Mouse (Mus musculus) gastrocnemius, postnatal 4 days (tissue): ENCODE measurements at regions not wholly inside any gene's neighbourhood (a gene's known extent, or its start where the extent isn't known, plus 50 kb on each side); places are given as distances from the start of the nearest gene placed in this dataset.

Experiments
- DNase-seq, 2 experiments: peaks; one replicate each; pipeline ENCODE4 v3.0.0; 2021 to 2022; ENCODE audit warnings: low spot score in 2 of 2, mixed read lengths in 2 of 2

GRCm38 (mm10) chr13:31163878-31164495 lies 190.0 kb downstream of the Gm5447 start:
- DNase-seq: no peak

GRCm38 (mm10) chr13:31166286-31166685 lies 192.3 kb downstream of the Gm5447 start:
- DNase-seq: no peak

GRCm38 (mm10) chr13:31168854-31169253 lies 194.8 kb downstream of the Gm5447 start:
- DNase-seq: no peak

- no peak for DNase-seq
Measured at GRCm38 (mm10) chr13:31171751-31172150, 197.7 kb downstream of the Gm5447 start.

- no peak for DNase-seq
Measured at GRCm38 (mm10) chr13:31172580-31172979, 198.6 kb downstream of the Gm5447 start.

GRCm38 (mm10) chr13:31177999-31178783 lies 204.2 kb downstream of the Gm5447 start:
- DNase-seq: no peak

- DNase-seq: no peak
Measured at GRCm38 (mm10) chr13:31178964-31179363, 205.0 kb downstream of the Gm5447 start.

- no peak for DNase-seq
Measured at GRCm38 (mm10) chr13:31179407-31180001, 205.5 kb downstream of the Gm5447 start.

- DNase-seq: no peak
Measured at GRCm38 (mm10) chr13:31181530-31181929, 207.5 kb downstream of the Gm5447 start.

- DNase-seq: no peak
Measured at GRCm38 (mm10) chr13:31184845-31185834, 211.1 kb downstream of the Gm5447 start.

GRCm38 (mm10) chr13:31186805-31187589 lies 213.0 kb downstream of the Gm5447 start:
- DNase-seq: no peak

GRCm38 (mm10) chr13:31189116-31189515 lies 215.1 kb downstream of the Gm5447 start:
- DNase-seq: no peak

GRCm38 (mm10) chr13:31190036-31190435 lies 216.0 kb downstream of the Gm5447 start:
- no peak for DNase-seq

GRCm38 (mm10) chr13:31191344-31192139 lies 217.5 kb downstream of the Gm5447 start:
- DNase-seq: no peak

- DNase-seq: no peak
Measured at GRCm38 (mm10) chr13:31194971-31195370, 221.0 kb downstream of the Gm5447 start.

GRCm38 (mm10) chr13:31196546-31196945 lies 222.5 kb downstream of the Gm5447 start:
- no peak for DNase-seq

GRCm38 (mm10) chr13:31197593-31197992 lies 223.6 kb downstream of the Gm5447 start:
- DNase-seq: no peak

GRCm38 (mm10) chr13:31199384-31199783 lies 225.4 kb downstream of the Gm5447 start:
- DNase-seq: no peak

GRCm38 (mm10) chr13:31204068-31204467 lies 230.1 kb downstream of the Gm5447 start:
- no peak for DNase-seq
